Mouse (Mus musculus) naive thymus-derived CD4-positive, alpha-beta T cell, adult 5 months (primary cell): ENCODE data around the gene Mrps35. TPM values are rescaled to one million over a fixed set of nuclear protein-coding genes. Genes with fewer than 3 reads are reported as not detected.

Experiments used
- polyA plus RNA-seq: library from polyadenylated mRNA; unstranded; fragments of 100-300 nt; shearing (Covaris generic); gene quantifications from one replicate; pipeline ENCODE4 v1.2.1, GENCODE M21; 2017

Gene Mrps35
- 54.7 TPM for polyA plus RNA-seq

DNA sequence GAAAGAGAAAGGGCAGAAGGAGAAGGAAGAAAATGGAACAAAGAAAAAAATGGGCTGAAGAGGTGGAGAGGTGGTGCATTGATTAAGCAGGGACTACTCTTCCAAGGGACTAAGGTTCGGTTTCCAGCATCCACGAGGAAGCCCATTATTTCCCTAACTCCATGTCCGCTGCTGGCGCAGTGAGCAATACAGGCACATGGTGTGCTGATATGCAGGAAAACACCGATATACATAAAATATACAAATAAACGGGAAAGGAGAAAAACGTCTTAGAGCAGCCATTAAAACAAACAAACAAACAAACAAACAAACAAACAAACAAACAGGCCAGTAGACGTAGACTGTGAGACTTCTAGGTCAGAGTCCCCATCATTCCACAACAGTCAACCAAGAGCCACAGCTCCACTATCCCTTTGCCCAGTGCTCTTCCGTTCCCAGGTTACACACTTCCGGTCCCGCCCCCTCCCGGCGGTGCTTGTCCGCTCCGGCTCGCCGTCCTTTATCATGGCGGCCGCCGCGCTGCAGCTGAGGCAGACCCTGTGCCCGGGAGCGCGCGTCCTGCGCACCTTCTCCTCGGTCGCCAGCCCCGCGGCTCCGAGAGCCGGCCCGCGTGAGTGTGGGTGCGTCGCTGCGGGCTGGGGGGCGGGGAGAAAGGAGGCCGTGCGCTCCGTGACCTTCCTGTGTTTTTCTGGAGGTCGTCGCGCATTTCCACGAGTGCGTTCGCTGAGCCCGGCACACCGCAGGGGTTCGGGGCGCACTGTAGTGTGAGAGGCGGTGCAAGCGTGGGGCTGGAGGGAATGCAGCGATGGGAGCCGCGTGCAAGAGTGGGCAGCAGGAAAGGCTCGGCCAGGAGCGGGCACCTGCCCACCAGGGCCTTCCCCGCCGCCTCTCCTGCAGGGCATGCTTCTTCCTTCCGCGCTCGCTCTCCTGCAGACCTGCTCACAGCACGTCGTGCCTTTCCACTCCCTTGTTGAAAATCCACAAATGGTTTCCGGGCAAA lies at the start of gene Mrps35:
Gene Mrps35, plus strand, starts transcription at position 474 of the 1,000 bp plus-strand sequence.

DNA sequence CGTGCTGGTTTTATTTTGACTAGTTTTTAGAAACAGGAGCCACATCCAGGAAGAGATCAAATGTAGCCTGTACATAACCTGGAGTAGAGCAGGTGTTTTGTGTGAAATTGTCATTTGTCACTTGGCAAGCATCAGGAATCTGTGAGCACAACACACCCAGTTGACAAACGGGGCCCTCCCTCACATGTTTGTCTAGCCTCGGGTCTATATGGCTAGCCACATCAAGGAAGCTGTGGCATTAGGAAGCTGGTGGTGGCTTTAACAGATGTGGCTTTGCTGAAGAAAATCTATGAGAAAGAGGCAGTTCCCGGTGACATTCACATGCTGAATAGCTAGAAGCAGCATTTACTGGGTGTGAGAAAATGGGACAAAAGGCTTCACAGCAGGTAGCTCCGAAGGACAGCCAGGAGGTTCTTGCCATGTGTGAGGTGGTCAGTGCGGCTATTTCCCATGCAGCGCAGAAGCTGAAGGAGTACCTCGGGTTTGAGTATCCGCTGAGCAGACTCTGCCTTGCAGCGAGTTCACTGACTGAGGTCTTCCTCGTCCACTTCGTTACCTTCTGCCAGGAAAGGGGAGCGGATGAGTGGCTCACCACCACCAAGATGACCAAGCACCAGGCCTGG lies 10.2 kb upstream of the Mrps35 start, which contains the start of gene Rep15:
Gene Rep15, plus strand, starts transcription at position 282 of the 623 bp plus-strand sequence.

DNA sequence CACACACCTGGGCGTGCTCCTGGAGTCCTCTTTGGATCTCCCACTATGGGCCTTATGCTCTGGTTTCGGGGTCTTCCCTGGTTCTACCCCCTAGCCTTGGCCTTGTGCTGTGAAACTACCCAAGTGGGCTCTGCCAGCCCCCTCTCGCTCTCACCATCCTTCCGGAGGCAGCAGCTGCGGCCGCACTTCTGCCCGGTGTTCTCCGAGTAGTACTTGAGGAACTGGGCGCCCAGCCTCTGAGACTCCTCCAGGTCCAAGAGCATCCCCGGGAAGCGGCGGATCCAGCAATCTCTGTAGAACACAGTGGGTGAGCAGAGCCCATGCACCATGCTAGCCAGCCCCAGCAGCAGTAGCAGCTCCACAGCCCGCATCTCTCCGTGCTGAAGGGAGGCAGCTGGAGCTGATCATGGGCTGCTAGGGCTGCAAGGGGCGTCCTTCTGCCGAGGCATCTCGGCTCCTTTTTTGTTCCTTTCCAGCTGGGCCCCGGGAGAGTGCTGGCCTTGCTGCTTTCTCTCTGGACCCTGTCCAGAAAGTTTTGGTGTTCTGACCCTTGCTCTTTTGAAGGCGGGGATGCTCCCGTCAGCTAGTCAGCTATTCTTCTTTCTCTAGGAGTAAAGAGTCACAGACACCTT lies 44.1 kb downstream of the Mrps35 start, which contains the start of gene Mansc4:
Gene Mansc4, minus strand, starts transcription at position 439 of the 632 bp plus-strand sequence.

DNA sequence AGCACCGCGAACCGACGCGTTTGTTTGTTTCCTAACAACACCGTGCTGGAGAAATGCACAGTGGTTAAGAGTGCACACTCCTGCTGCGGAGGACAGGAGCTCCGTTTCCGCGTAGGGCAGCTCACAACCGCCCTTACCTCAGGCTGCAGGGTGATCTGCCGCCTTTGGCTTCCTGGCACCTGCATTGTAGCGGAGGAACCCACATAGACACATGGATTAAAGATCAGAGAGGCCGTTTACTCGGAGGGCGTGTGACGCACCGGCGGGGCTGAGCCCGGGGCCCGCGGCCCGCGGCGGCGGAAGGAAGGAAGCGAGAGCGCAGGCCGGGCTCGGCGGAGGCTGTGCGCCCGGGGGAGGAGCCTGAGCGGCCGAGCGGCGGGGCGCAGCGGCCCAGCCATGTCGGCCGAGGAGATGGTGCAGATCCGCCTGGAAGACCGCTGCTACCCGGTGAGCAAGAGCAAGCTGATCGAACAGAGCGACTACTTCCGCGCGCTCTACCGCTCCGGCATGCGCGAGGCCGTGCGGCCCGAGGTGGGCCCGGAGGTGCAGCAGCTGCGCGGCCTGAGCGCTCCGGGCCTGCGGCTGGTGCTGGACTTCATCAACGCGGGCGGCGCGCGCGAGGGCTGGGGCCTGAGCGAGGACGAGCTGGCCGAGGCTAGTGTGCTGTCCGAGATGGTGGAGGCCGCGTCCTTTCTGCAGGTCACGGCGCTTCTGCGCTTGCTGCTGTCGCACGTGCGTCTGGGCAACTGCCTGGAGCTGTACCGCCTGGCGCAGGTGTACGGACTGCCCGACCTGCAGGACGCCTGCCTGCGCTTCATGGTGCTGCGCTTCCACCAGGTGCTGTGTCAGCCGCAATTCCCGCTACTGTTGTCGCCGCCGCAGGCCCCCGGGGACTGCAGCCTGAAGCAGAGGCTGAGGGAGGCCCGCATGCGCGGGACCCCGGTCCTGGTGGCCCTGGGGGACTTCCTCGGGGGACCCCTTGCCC lies 48.9 kb downstream of the Mrps35 start, which contains the start of gene Klhl42:
Gene Klhl42, plus strand, starts transcription at position 244 of the 985 bp plus-strand sequence.

Other genes with a start within 250 kb of the Mrps35 start
- 0.41 TPM for gene Arntl2, start 246.7 kb upstream of the Mrps35 start, polyA plus RNA-seq
- gene Smco2, start 192.7 kb upstream of the Mrps35 start, polyA plus RNA-seq = not detected
- 3.9 TPM for gene Ppfibp1, start 154.3 kb upstream of the Mrps35 start, polyA plus RNA-seq
- gene 1700034J05Rik, start 88.3 kb upstream of the Mrps35 start, polyA plus RNA-seq = not detected
- 0.27 TPM for gene Rep15, start 10.2 kb upstream of the Mrps35 start, polyA plus RNA-seq
- gene Mansc4, start 44.3 kb downstream of the Mrps35 start, polyA plus RNA-seq = not detected
- 12.8 TPM for gene Klhl42, start 48.6 kb downstream of the Mrps35 start, polyA plus RNA-seq
- not detected for gene Pthlh, start 221.4 kb downstream of the Mrps35 start, polyA plus RNA-seq